Mouse (Mus musculus): ENCODE measurements around the gene Eci2.

Eci2 gene

GRCm38 (mm10) chr13:35026879-35027278 is at the start of gene Eci2:
Gene Eci2, minus strand, starts transcription at chr13:35027096.
- no peak for TF ChIP-seq GATA4 (IDR thresholded peaks at IDR 0.05; ENCODE audit: insufficient replicate concordance, low read length)

DNA sequence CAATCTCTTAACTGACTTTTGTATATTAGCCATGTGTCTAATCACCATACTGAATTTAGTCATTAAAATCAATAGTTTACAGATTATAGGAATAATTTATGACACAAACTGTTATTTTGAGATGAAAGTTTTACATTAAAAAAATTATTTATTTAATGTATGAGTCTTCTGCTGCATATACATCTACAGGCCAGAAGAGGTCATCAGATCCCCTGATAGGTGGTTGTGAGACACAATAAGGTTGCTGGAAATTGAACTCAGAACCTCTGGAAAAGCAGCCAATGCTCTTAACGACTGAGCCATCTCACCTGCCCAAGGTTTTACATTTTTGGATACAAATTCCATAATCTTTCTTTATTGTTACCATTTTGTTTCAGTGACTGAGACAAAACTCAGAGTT is 48.0 kb upstream of the Eci2 start:
- TF ChIP-seq GATA4 (IDR thresholded peaks at IDR 0.05; ENCODE audit: insufficient replicate concordance, low read length): no peak

DNA sequence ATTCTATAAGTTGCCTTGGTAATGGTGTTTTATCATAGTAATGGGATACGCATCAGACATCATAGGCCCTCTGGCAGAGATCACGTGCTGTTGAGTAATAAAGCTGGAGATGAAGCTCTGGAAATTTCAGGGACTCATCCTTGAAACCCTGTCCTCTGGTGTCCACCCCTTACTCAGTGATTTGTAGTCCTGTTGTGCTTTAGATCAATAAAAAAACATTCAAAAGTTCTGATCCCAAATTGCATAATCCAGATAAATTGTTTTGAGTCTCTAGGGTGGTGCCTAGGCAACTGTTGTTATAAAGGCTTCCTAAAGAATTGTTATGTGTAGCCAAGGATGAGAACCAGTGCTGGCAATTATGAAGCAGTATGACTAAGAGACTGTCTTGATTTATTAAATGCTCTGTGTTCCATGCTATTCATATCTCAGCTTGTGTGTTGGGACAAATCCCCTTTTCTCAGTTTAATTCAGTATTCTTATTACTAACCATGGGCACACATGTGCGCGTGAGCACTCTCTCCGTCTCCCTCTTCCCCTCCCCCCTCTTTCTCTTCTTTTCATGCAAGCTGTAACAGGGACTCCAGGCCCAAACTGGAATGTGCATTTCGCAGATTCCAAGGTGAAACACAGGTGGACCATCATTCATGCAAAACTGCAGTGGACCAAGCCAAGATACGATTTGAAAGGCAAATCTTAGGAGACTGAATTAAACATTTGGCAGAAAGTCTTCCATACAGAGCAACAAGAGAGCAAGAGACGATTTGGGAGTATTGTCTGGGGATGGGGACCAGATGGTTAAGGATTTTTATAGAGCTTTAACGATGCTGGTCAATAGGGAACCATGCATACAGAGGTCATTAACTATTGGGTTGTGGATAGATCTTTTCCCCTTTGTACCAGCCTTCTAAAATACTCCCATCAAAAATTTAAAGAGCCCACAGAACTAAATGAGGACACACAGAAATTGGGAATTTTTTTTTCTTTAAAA is 43.9 kb upstream of the Eci2 start:
- no peak for TF ChIP-seq GATA4 (IDR thresholded peaks at IDR 0.05; ENCODE audit: insufficient replicate concordance, low read length)

DNA sequence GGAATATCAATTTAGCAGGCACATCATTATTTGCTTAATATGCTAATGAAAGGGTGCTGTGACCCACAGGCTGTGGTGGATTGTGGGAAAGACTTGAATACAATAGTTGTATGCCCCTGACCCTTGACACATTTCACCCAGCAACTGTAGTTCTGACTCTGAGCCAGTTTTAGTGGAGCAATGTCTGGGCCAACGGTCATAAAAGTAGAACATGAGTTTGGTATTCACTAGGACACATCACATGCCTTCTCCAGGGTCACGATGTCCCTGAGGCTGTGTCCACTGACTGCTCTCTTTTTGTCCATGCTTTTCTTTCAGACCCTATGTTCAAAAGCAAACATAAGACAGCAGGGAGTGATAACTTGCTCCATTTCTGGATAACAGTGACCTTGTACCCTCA is 40.2 kb upstream of the Eci2 start:
- TF ChIP-seq GATA4 (IDR thresholded peaks at IDR 0.05; ENCODE audit: insufficient replicate concordance, low read length): no peak

DNA sequence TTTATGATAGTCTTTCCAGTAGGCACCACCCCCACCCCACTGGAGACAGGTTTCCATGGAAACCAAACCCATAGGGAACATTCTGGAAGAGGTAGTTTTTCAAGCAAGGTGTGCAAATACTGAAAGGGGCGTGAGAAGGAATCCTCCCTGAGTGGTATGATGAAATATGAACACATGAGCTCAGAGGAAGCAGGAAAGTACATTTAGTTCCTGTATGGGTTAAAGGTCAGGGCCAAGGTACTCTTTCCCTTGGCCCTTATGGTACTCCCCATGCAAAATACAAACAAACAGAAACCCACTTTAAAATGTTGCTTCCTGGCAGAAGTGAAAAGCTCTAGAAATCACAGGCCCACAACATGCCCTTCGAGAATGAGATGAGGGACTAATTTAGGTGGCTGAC is 39.1 kb upstream of the Eci2 start:
- TF ChIP-seq GATA4 (IDR thresholded peaks at IDR 0.05; ENCODE audit: insufficient replicate concordance, low read length): no peak

DNA sequence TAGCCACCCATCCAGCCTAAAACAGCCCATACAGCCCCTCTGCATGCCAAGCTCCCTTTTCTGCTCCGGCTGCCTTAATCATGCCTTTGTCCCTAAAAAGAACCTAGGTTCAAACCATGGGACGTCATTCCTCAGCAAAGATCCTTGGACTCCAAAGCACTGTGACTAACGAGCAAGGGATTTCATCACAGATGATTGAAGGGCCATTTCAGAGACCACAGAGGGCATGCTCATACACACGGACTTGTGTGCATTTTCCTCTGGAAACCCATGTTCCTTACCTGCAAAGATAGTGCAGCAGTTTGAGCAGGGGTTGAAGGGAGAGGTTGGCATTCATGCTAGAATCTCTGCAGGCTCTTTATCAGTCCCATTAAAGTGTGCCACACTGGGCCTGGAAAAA is 37.5 kb upstream of the Eci2 start:
- TF ChIP-seq GATA4 (IDR thresholded peaks at IDR 0.05; ENCODE audit: insufficient replicate concordance, low read length): no peak

DNA sequence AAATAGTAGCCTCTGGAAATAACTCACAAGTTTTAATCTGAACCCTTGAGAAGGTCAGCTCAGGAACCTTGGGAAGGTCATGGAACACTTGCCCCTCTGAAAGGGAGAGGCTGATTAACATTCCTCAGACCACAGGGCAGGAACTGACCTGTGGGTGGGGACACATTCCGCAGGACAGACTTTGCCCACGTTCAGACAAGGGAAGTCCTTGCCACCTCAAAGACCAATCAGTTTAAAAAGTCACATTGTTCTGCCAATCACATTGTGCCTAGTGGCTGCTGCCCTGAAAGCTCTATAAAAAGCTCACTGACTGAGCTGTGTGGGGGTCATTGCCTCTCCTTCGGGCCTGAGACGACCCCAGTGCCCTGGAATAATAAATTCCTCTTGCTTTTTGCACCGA is 31.2 kb upstream of the Eci2 start:
- no peak for TF ChIP-seq GATA4 (IDR thresholded peaks at IDR 0.05; ENCODE audit: insufficient replicate concordance, low read length)

DNA sequence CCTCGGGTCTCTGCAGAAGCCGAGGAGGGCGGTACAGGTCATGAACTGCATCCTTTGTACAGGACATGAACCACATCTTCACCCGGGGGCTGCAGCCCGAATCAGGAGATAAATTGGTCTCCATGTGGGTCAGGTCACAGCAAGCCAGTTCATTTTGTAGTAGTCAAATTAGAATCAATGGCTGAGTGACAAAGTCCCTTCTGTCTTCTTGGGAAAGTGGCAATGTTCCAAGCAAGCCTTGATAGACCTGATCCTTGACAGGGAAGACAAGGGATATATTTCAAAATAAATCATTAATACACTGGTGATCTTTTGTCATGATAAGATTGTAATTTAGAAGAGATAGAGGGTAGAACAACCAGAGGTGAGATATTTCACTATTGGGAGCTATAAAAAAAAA is 9.6 kb upstream of the Eci2 start:
- TF ChIP-seq GATA4 (IDR thresholded peaks at IDR 0.05; ENCODE audit: insufficient replicate concordance, low read length): 0 out of 2 replicates have a peak, but pooled peaks have one; percentile 7

- no peak for TF ChIP-seq GATA4 (IDR thresholded peaks at IDR 0.05; ENCODE audit: insufficient replicate concordance, low read length)
Observed at GRCm38 (mm10) chr13:35035731-35036130, 8.8 kb upstream of the Eci2 start.

DNA sequence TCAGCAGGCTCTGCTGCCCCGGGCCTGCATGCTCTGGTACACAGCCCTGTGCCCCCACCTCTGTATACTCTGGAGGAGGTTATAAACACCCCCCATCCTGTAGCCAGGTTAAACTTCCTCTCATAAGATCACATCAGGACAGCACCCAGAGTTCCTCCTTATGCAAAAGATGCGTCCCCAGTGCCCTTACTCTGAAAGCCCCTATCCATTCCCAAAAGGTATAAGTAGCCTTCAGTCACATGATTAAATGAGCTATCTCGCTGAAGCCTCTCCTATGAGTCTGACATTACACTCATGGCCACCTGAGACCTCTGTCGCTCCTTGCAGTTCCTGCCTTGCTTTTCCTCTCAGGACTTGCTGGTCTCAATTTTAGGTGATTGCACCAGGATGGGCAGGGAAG is 6.7 kb upstream of the Eci2 start:
- TF ChIP-seq GATA4 (IDR thresholded peaks at IDR 0.05; ENCODE audit: insufficient replicate concordance, low read length): no peak

GRCm38 (mm10) chr13:35031684-35032082 is 4.8 kb upstream of the Eci2 start:
- no peak for TF ChIP-seq GATA4 (IDR thresholded peaks at IDR 0.05; ENCODE audit: insufficient replicate concordance, low read length)

DNA sequence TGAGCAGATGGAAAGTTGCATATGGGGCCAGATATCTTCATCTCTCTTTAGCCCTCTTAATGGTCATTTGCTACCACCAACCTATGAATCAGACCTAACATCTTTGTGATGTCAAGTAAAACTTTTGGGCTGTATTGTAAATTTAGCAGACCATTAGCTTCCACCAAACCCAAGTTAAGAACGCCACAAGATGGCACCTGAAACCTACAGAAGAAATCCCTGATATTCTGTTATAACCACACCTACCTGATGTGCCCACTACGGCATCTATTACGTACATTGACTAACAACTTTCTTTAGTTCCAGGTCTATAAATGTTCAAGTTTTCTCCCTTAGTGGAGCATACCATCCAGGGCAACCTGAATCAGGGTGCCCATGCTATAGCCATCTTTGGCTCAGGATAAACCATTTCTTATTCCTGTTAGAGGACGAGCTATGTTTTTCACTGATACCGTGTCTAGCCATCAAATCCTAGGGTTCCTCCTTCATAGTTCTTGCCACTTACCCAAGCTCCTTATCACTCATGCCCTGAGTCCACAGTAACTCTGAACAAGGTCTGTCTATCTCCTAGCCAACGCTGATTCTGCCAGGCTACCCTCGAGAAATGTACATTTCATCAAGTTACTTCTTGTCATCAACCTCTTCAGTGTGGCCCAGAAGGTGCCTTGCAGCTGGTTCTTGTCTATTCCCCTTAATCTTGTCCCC is 4.2 kb upstream of the Eci2 start:
- TF ChIP-seq GATA4 (IDR thresholded peaks at IDR 0.05; ENCODE audit: insufficient replicate concordance, low read length): no peak

GRCm38 (mm10) chr13:35028365-35028764 is 1.5 kb upstream of the Eci2 start:
- no peak for TF ChIP-seq GATA4 (IDR thresholded peaks at IDR 0.05; ENCODE audit: insufficient replicate concordance, low read length)

GRCm38 (mm10) chr13:35020383-35020782 is 6.5 kb downstream of the Eci2 start:
- TF ChIP-seq GATA4 (IDR thresholded peaks at IDR 0.05; ENCODE audit: insufficient replicate concordance, low read length): no peak

GRCm38 (mm10) chr13:35018866-35019536 is 7.9 kb downstream of the Eci2 start:
- peak; percentile 89; the same call in 1 of the 2 replicates for TF ChIP-seq GATA4 (IDR thresholded peaks at IDR 0.05; ENCODE audit: insufficient replicate concordance, low read length)

Data from liver, adult (tissue).